Mouse (Mus musculus): ENCODE data around the gene Btg1. TPM values are rescaled to one million over a fixed set of nuclear protein-coding genes. Genes with fewer than 3 reads are reported as not detected.

Btg1 gene
- polyA plus RNA-seq, 1 experiment, result 139 TPM

- 0 out of 2 replicates have a peak overlapping the region, but pooled peaks have one; percentile 28 for H3K27ac ChIP-seq (ENCODE audit: insufficient read depth, low read length)
- DNase-seq (ENCODE audit: low read depth in 1 of 2, low spot score in 2 of 2), result no peak
- H3K36me3 ChIP-seq (ENCODE audit: control insufficient read depth, insufficient read depth, low read length), result peaks cover 11% of the 10 kb centered on the region
- no peak overlapping the region for H3K4me3 ChIP-seq (ENCODE audit: extremely low read depth, insufficient read depth, insufficient read length)
- peaks cover 28% of the 10 kb centered on the region; the same call in 1 of the 2 replicates for H3K4me1 ChIP-seq (ENCODE audit: control insufficient read depth, insufficient read depth, insufficient read length)
- no peaks in the 10 kb centered on the region for H3K27me3 ChIP-seq (ENCODE audit: control insufficient read depth, insufficient read depth, low read length)
- TF ChIP-seq POLR2A (IDR thresholded peaks at IDR 0.05; ENCODE audit: low read depth, low read length), result no peak
- TF ChIP-seq CTCF (IDR thresholded peaks at IDR 0.05; ENCODE audit: extremely low read depth, insufficient read depth, insufficient read length, insufficient replicate concordance), result no peak
- 92% methylated on average over 16 of the region's 16 CpGs for WGBS
Observed at GRCm38 (mm10) chr10:96628100-96628912, 11.5 kb downstream of the Btg1 start.

GRCm38 (mm10) chr10:96628913-96629199 is 12.1 kb downstream of the Btg1 start:
- H3K4me3 ChIP-seq (ENCODE audit: extremely low read depth, insufficient read depth, insufficient read length), result no peak overlapping the region
- peaks cover 30% of the 10 kb centered on the region for H3K4me1 ChIP-seq (ENCODE audit: control insufficient read depth, insufficient read depth, insufficient read length)
- no peak for TF ChIP-seq POLR2A (IDR thresholded peaks at IDR 0.05; ENCODE audit: low read depth, low read length)
- TF ChIP-seq CTCF (IDR thresholded peaks at IDR 0.05; ENCODE audit: extremely low read depth, insufficient read depth, insufficient read length, insufficient replicate concordance), result no peak
- H3K27ac ChIP-seq (ENCODE audit: insufficient read depth, low read length), result 0 out of 2 replicates have a peak overlapping the region, but pooled peaks have one; percentile 28
- peaks cover 8% of the 10 kb centered on the region for H3K36me3 ChIP-seq (ENCODE audit: control insufficient read depth, insufficient read depth, low read length)
- DNase-seq (ENCODE audit: low read depth in 1 of 2, low spot score in 2 of 2), result no peak
- WGBS, result 73% methylated on average over 7 of the region's 7 CpGs
- no peaks in the 10 kb centered on the region for H3K27me3 ChIP-seq (ENCODE audit: control insufficient read depth, insufficient read depth, low read length)

GRCm38 (mm10) chr10:96630110-96630509 is 13.3 kb downstream of the Btg1 start:
- Histone ChIP-seq H3K27me3 (ENCODE audit: control insufficient read depth, insufficient read depth, low read length) (no peaks in the 10 kb centered on the region), H3K36me3 (ENCODE audit: control insufficient read depth, insufficient read depth, low read length) (peaks cover 6% of the 10 kb centered on the region; the same call in 1 of the 2 replicates), H3K27ac (ENCODE audit: insufficient read depth, low read length) (no peak overlapping the region), H3K4me1 (ENCODE audit: control insufficient read depth, insufficient read depth, insufficient read length) (peaks cover 30% of the 10 kb centered on the region), H3K4me3 (ENCODE audit: extremely low read depth, insufficient read depth, insufficient read length) (no peak overlapping the region)
- no peak for TF ChIP-seq CTCF (IDR thresholded peaks at IDR 0.05; ENCODE audit: extremely low read depth, insufficient read depth, insufficient read length, insufficient replicate concordance)
- no peak for TF ChIP-seq POLR2A (IDR thresholded peaks at IDR 0.05; ENCODE audit: low read depth, low read length)
- no peak for DNase-seq (ENCODE audit: low read depth in 1 of 2, low spot score in 2 of 2)
- 77% methylated on average over 5 of the region's 5 CpGs for WGBS

- no peak for TF ChIP-seq POLR2A (IDR thresholded peaks at IDR 0.05; ENCODE audit: low read depth, low read length)
- TF ChIP-seq CTCF (IDR thresholded peaks at IDR 0.05; ENCODE audit: extremely low read depth, insufficient read depth, insufficient read length, insufficient replicate concordance), result no peak
- Histone ChIP-seq H3K27me3 (ENCODE audit: control insufficient read depth, insufficient read depth, low read length) (no peaks in the 10 kb centered on the region), H3K4me1 (ENCODE audit: control insufficient read depth, insufficient read depth, insufficient read length) (peaks cover 27% of the 10 kb centered on the region), H3K4me3 (ENCODE audit: extremely low read depth, insufficient read depth, insufficient read length) (no peak overlapping the region), H3K27ac (ENCODE audit: insufficient read depth, low read length) (no peak overlapping the region), H3K36me3 (ENCODE audit: control insufficient read depth, insufficient read depth, low read length) (0 out of 2 replicates have a peak, but pooled peaks cover 5% of the 10 kb centered on the region)
- DNase-seq (ENCODE audit: low read depth in 1 of 2, low spot score in 2 of 2), result no peak
- 93% methylated on average over 9 of the region's 9 CpGs for WGBS
Observed at GRCm38 (mm10) chr10:96631066-96631711, 14.4 kb downstream of the Btg1 start.

GRCm38 (mm10) chr10:96632271-96633144 is 15.7 kb downstream of the Btg1 start:
- Histone ChIP-seq H3K4me3 (ENCODE audit: extremely low read depth, insufficient read depth, insufficient read length) (no peak overlapping the region), H3K27me3 (ENCODE audit: control insufficient read depth, insufficient read depth, low read length) (no peaks in the 10 kb centered on the region), H3K27ac (ENCODE audit: insufficient read depth, low read length) (peak overlapping the region; percentile 27; the same call in 1 of the 2 replicates), H3K4me1 (ENCODE audit: control insufficient read depth, insufficient read depth, insufficient read length) (peaks cover 27% of the 10 kb centered on the region), H3K36me3 (ENCODE audit: control insufficient read depth, insufficient read depth, low read length) (0 out of 2 replicates have a peak, but pooled peaks cover 3% of the 10 kb centered on the region)
- no peak for DNase-seq (ENCODE audit: low read depth in 1 of 2, low spot score in 2 of 2)
- TF ChIP-seq CTCF (IDR thresholded peaks at IDR 0.05; ENCODE audit: extremely low read depth, insufficient read depth, insufficient read length, insufficient replicate concordance) (no peak), POLR2A (IDR thresholded peaks at IDR 0.05; ENCODE audit: low read depth, low read length) (no peak)
- 79% methylated on average over 12 of the region's 12 CpGs for WGBS

GRCm38 (mm10) chr10:96633145-96633516 is 16.3 kb downstream of the Btg1 start:
- no peak for TF ChIP-seq POLR2A (IDR thresholded peaks at IDR 0.05; ENCODE audit: low read depth, low read length)
- no peak for TF ChIP-seq CTCF (IDR thresholded peaks at IDR 0.05; ENCODE audit: extremely low read depth, insufficient read depth, insufficient read length, insufficient replicate concordance)
- 0 out of 2 replicates have a peak, but pooled peaks cover 2% of the 10 kb centered on the region for H3K36me3 ChIP-seq (ENCODE audit: control insufficient read depth, insufficient read depth, low read length)
- H3K4me1 ChIP-seq (ENCODE audit: control insufficient read depth, insufficient read depth, insufficient read length), result peaks cover 30% of the 10 kb centered on the region
- no peaks in the 10 kb centered on the region for H3K27me3 ChIP-seq (ENCODE audit: control insufficient read depth, insufficient read depth, low read length)
- DNase-seq (ENCODE audit: low read depth in 1 of 2, low spot score in 2 of 2), result no peak
- no peak overlapping the region for H3K27ac ChIP-seq (ENCODE audit: insufficient read depth, low read length)
- WGBS, result 63% methylated on average over 4 of the region's 4 CpGs
- no peak overlapping the region for H3K4me3 ChIP-seq (ENCODE audit: extremely low read depth, insufficient read depth, insufficient read length)
